Mouse (Mus musculus): Measurements from ENCODE around the gene Map3k5. TPM values are rescaled to one million over a fixed set of nuclear protein-coding genes. Genes with fewer than 3 reads are reported as not detected.
A peak's percentile ranks its signal among the peaks of the same experiment; 100 is the strongest.
"Not testable (repeated sequence)": the region's sequence is repeated elsewhere in the genome, so short reads cannot be mapped to it uniquely, and the experiment has no call there.

The Map3k5 gene
- polyA plus RNA-seq, 1 experiment from 2014 or later: 3.3 TPM

DNA sequence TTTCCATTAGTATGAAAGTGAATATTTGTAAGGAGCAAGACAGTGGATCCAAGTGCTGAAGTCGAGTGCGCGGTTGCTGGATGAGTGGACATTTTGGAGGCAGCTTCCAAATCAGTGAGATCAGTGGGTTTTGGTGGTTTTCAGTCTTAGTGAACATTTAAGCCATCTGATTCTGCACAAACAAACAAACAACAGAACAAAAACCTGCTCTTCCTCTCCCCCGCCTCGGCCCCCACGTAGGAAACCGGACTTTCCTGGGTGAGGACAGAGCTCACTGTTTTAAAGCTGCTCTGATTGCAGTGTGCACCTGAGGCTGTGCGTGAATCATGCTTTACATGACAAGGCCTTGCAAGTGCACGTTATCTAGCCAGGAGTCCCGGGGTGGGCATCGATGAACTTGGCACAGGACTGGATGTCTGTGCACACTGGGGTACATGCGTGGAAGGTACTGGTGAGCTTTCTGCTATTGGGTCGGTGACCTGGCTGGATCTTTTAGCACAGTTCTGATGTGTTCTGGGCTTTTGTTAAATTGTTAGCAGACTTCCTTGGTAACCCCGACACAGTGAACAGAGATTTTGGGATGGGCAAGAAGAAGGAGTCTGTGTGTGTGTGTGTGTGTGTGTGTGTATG lies 35.7 kb downstream of the Map3k5 start:
- H3K9me3 ChIP-seq: no peaks in the 10 kb centered on the region
- H3K36me3 ChIP-seq: no peaks in the 10 kb centered on the region
- no peak overlapping the region for H3K4me3 ChIP-seq (replicated peaks)
- no peaks in the 10 kb centered on the region for H3K27me3 ChIP-seq (replicated peaks)
- H3K27ac ChIP-seq: no peak overlapping the region
- no peak for ATAC-seq (ENCODE audit: insufficient read depth, low FRiP score, low read depth)
- 73% methylated on average over 14 of the region's 14 CpGs for WGBS
- H3K4me2 ChIP-seq: no peak overlapping the region
- peaks cover 8% of the 10 kb centered on the region for H3K4me1 ChIP-seq
- no peak overlapping the region for H3K9ac ChIP-seq

DNA sequence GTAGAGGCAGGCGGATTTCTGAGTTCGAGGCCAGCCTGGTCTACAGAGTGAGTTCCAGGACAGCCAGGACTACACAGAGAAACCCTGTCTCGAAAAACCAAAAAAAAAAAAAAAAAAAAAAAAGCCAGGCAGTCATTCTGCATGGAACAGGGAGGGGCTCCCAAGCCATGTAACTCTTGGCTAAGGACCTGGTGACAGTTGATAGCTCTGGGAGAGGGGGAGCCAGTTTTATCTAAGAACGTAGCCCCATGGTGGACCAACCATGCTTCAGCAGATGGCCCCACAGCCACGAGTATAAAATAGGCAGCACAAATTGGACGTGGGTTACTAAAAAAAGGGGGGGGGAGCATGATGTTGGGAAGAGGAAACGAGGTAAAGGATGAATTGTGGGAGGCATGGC lies 37.2 kb downstream of the Map3k5 start:
- H3K4me2 ChIP-seq; H3K9ac ChIP-seq; H3K9me3 ChIP-seq; H3K36me3 ChIP-seq; H3K27me3 ChIP-seq (replicated peaks); H3K4me3 ChIP-seq (replicated peaks); H3K4me1 ChIP-seq; H3K27ac ChIP-seq; ATAC-seq (ENCODE audit: insufficient read depth, low FRiP score, low read depth): not testable (repeated sequence)
- WGBS: 84% methylated on average over 6 of the region's 7 CpGs

GRCm38 (mm10) chr10:19973321-19974108 lies 39.2 kb downstream of the Map3k5 start:
- 78% methylated on average over 12 of the region's 12 CpGs for WGBS
- no peak for ATAC-seq (ENCODE audit: insufficient read depth, low FRiP score, low read depth)
- Histone ChIP-seq H3K4me2 (no peak overlapping the region), H3K36me3 (no peaks in the 10 kb centered on the region), H3K9ac (no peak overlapping the region), H3K27ac (no peak overlapping the region), H3K4me3 (replicated peaks) (no peak overlapping the region), H3K27me3 (replicated peaks) (no peaks in the 10 kb centered on the region), H3K4me1 (no peaks in the 10 kb centered on the region), H3K9me3 (no peaks in the 10 kb centered on the region)

GRCm38 (mm10) chr10:19977557-19977956 lies 43.3 kb downstream of the Map3k5 start:
- 82% methylated on average over 3 of the region's 3 CpGs for WGBS
- no peaks in the 10 kb centered on the region for H3K9me3 ChIP-seq
- H3K27me3 ChIP-seq (replicated peaks): no peaks in the 10 kb centered on the region
- no peak overlapping the region for H3K27ac ChIP-seq
- H3K4me1 ChIP-seq: no peaks in the 10 kb centered on the region
- no peak overlapping the region for H3K4me3 ChIP-seq (replicated peaks)
- no peak overlapping the region for H3K9ac ChIP-seq
- H3K4me2 ChIP-seq: no peak overlapping the region
- ATAC-seq (ENCODE audit: insufficient read depth, low FRiP score, low read depth): no peak
- H3K36me3 ChIP-seq: no peaks in the 10 kb centered on the region

- no peak for ATAC-seq (ENCODE audit: insufficient read depth, low FRiP score, low read depth)
- WGBS: 89% methylated on average over 5 of the region's 5 CpGs
- no peak overlapping the region for H3K4me2 ChIP-seq
Observed at GRCm38 (mm10) chr10:19978662-19979199, 44.5 kb downstream of the Map3k5 start.

DNA sequence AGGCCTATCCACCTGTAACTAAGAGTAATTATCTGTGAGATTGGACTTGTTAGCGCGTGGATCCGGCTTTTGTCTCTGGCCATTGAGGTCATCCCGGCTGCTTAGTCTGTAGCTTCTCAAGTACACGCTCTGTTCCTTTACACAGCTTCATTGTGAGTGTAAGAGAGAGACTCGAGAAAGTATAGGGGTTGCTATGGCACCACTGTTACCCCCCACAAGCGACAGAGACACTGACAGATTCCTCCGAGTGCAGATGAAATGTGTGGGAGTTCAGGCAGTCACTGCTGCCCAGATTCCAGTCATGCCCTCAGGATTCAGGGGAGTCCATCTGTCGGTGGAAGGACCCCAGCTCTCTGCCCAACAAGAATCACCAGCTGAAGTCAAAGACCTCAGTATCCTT lies 53.5 kb downstream of the Map3k5 start:
- Histone ChIP-seq H3K4me1 (no peaks in the 10 kb centered on the region), H3K27me3 (replicated peaks) (no peaks in the 10 kb centered on the region), H3K4me3 (replicated peaks) (no peak overlapping the region), H3K4me2 (no peak overlapping the region), H3K27ac (no peak overlapping the region), H3K9ac (no peak overlapping the region), H3K9me3 (no peaks in the 10 kb centered on the region), H3K36me3 (no peaks in the 10 kb centered on the region)
- no peak for ATAC-seq (ENCODE audit: insufficient read depth, low FRiP score, low read depth)
- 79% methylated on average over 9 of the region's 9 CpGs for WGBS

More at GRCm38 (mm10) chr10:19978662-19979199, 44.5 kb downstream of the Map3k5 start:
- H3K9me3 ChIP-seq: no peaks in the 10 kb centered on the region
- H3K9ac ChIP-seq: no peak overlapping the region
- H3K27me3 ChIP-seq (replicated peaks): no peaks in the 10 kb centered on the region
- H3K4me1 ChIP-seq: no peaks in the 10 kb centered on the region
- H3K4me3 ChIP-seq (replicated peaks): no peak overlapping the region
- H3K36me3 ChIP-seq: no peaks in the 10 kb centered on the region
- no peak overlapping the region for H3K27ac ChIP-seq

DNA sequence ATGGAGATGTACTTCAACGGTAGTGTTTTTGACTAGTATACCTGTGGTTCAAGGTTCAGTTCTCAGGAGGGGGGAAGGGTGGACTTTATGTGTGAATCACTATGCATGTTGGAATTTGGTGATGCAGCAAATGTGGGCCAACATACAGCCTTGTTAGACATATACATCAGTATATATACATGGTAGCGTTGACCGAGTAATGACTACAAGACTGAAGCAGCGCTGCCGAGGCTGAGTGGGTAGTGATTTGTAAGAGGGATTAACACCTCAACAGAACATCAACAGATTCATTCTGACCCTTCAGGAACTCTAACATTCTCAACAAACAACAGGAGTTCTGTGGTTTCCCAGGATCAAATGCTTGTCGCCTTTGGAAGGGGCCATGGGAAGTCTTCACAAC lies 55.7 kb downstream of the Map3k5 start:
- ATAC-seq (ENCODE audit: insufficient read depth, low FRiP score, low read depth): no peak
- WGBS: 86% methylated on average over 6 of the region's 6 CpGs
- H3K9me3 ChIP-seq: no peaks in the 10 kb centered on the region
- no peak overlapping the region for H3K4me3 ChIP-seq (replicated peaks)
- no peak overlapping the region for H3K4me2 ChIP-seq
- no peaks in the 10 kb centered on the region for H3K36me3 ChIP-seq
- no peak overlapping the region for H3K27ac ChIP-seq
- H3K4me1 ChIP-seq: no peaks in the 10 kb centered on the region
- H3K27me3 ChIP-seq (replicated peaks): no peaks in the 10 kb centered on the region
- no peak overlapping the region for H3K9ac ChIP-seq

DNA sequence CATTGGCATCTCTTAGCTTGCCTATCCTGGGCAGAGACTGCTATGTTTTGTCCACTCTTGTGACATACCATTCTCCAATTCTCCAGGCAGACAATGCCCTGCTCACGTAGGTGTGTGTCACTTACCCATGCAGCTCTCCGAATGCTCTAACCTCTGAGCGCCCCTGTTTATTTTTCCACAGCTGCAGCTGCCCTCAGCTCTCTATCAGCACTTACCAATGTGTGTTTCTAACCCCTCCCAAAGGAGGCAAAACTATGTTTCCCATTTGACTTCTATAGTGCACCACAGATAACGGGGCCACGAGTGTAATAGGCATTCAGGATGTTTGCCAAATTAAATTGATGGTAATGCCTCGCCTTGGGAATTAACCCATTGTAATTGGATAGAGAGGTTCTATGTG lies 56.4 kb downstream of the Map3k5 start:
- no peak overlapping the region for H3K9ac ChIP-seq
- no peak overlapping the region for H3K4me3 ChIP-seq (replicated peaks)
- no peaks in the 10 kb centered on the region for H3K27me3 ChIP-seq (replicated peaks)
- no peak overlapping the region for H3K27ac ChIP-seq
- WGBS: 52% methylated on average over 6 of the region's 6 CpGs
- peak overlapping the region; percentile 2; the same call in 1 of the 2 replicates for H3K4me2 ChIP-seq
- no peaks in the 10 kb centered on the region for H3K9me3 ChIP-seq
- H3K36me3 ChIP-seq: no peaks in the 10 kb centered on the region
- ATAC-seq (ENCODE audit: insufficient read depth, low FRiP score, low read depth): peak; percentile 60
- H3K4me1 ChIP-seq: no peaks in the 10 kb centered on the region

DNA sequence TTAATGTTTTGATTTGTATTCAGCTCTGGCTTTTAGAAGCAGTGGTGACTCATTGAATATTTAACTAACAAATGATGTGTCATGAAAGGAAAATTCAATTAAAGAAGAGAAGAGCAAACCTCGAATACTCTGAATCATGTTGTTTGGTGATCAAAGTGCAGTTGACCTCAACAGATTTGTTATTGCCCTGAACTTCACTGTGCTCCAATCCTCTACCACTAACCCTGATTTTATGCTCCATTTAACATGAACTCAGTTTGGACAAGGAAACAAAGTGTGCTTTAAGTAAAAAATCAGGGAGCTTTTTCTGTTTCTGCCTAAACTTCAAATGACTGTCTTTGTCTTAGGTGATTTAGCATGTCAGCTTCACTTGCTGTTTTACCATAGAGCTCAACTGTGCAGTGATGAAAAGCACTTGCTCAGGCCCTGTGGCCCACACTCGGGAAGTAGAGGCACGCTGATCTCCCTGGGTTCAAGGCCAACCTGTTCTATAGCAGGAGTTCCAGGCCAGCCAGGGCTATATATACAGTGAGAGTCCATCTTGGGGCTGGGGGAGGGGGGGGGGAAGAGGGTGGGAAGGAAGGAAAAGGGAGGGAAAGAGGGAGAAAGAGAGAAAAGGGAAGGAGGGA lies 57.1 kb downstream of the Map3k5 start:
- no peak overlapping the region for H3K27ac ChIP-seq

GRCm38 (mm10) chr10:19991866-19992252 lies 57.6 kb downstream of the Map3k5 start:
- Histone ChIP-seq H3K4me2 (no peak overlapping the region), H3K27me3 (replicated peaks) (no peaks in the 10 kb centered on the region), H3K27ac (no peak overlapping the region), H3K4me1 (no peaks in the 10 kb centered on the region), H3K9me3 (no peaks in the 10 kb centered on the region), H3K4me3 (replicated peaks) (no peak overlapping the region), H3K9ac (no peak overlapping the region), H3K36me3 (no peaks in the 10 kb centered on the region)
- ATAC-seq (ENCODE audit: insufficient read depth, low FRiP score, low read depth): no peak
- 18% methylated on average over 3 of the region's 3 CpGs for WGBS

More for the DNA sequence above, 57.1 kb downstream of the Map3k5 start:
- no peak overlapping the region for H3K9ac ChIP-seq
- 58% methylated on average over 3 of the region's 3 CpGs for WGBS
- no peak overlapping the region for H3K4me3 ChIP-seq (replicated peaks)
- H3K9me3 ChIP-seq: no peaks in the 10 kb centered on the region
- no peaks in the 10 kb centered on the region for H3K4me1 ChIP-seq
- H3K27me3 ChIP-seq (replicated peaks): no peaks in the 10 kb centered on the region
- no peak overlapping the region for H3K4me2 ChIP-seq
- H3K36me3 ChIP-seq: no peaks in the 10 kb centered on the region
- no peak for ATAC-seq (ENCODE audit: insufficient read depth, low FRiP score, low read depth)

DNA sequence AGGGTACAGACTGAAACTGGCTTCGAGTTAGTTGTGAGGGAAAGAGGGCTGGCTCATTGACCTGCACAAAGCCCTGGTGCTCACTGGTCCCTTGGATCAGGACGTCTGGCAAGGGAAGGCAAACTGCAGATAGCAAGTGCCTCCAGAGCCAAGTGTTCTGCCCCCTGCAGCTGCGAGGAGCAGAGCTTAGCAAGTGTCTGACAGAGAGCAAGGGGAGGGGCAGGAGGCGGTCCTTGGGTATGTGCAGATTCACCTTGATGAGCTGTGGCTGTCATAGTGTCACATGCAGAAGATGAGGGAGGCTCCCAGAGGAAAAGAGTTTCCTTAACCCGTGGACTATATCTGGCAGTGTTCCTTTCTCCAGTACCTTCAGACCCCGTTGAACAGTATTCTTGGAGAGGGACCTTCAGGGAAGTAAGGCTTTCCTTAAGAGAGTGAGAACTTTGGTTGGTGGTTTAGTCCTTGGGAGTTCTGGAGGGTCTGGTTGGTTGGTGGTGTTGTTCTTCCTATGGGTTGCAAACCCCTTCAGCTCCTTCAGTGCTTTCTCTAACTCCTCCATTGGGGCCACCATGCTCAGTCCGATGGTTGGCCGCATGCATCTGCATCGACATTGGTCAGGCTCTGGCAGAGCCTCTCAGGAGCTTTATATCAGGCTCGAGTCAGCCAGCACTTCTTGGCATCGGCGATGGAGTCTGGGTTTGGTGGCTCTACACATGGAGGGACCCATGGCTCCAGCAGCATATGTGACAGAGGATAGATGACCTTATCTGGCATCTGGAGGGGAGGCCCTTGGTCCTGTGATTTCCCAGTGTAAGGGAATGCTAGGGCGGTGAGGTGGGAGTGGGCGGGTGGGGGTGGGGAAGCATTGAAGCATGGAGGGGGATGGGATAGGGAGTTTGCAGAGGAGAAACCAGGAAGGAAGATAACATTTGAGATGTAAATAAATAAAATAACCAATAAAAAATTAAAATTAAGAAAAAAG lies 60.5 kb downstream of the Map3k5 start:
- Histone ChIP-seq H3K36me3 (no peaks in the 10 kb centered on the region), H3K4me1 (no peaks in the 10 kb centered on the region), H3K9me3 (no peaks in the 10 kb centered on the region), H3K9ac (no peak overlapping the region), H3K4me2 (no peak overlapping the region), H3K27ac (no peak overlapping the region), H3K4me3 (replicated peaks) (no peak overlapping the region), H3K27me3 (replicated peaks) (no peaks in the 10 kb centered on the region)
- 72% methylated on average over 14 of the region's 14 CpGs for WGBS
- ATAC-seq (ENCODE audit: insufficient read depth, low FRiP score, low read depth): no peak
